Mouse (Mus musculus): ENCODE measurements at regions not wholly inside any gene's neighbourhood (a gene's known extent, or its start where the extent isn't known, plus 50 kb on each side); places are given as distances from the start of the nearest gene placed in this dataset.
"Not testable (repeated sequence)": the region's sequence is repeated elsewhere in the genome, so short reads cannot be mapped to it uniquely, and the experiment has no call there.

DNA sequence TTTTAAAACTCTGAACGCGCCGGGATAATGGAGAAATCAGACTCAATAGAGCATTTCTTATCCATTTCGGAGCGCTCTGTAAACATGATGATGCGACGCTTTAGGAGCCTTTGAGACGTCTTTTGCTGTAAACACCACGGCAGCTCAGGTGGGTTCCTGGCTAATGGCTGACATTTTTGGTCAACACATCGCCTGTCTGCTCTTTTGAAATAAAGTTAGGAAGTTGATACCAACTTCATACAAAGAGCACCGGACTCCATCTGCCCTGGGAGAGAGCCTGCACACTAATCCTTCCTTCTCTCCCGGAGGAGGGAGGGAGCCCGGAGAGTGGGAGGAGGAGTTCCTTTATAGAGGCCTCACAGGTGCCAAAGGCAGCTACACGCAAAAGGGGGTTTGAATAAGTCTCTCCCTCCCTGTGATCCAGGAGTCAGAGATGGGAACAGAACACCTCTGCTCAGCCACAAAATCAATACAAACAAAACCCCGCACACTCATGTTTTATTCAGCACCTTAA, 63.8 kb upstream of the Srsf6 start:
- ATAC-seq (no peak), DNase-seq (no peak)
- H3K9ac ChIP-seq, result no peak overlapping the region
- peak overlapping the region; percentile 48 for H3K4me2 ChIP-seq (ENCODE audit: low read depth)
- H3K9me3 ChIP-seq (ENCODE audit: low read length), result no peaks in the 10 kb centered on the region
- H3K4me1 ChIP-seq (ENCODE audit: insufficient read depth), result no peaks in the 10 kb centered on the region; the same call in 1 of the 2 replicates
- WGBS, result 1% methylated on average over 15 of the region's 15 CpGs
- no peaks in the 10 kb centered on the region for H3K36me3 ChIP-seq (ENCODE audit: insufficient read depth)
- peak overlapping the region; percentile 25; the same call in 1 of the 2 replicates for H3K4me3 ChIP-seq (ENCODE audit: low read depth, low read length)
- no peak for TF ChIP-seq CTCF (IDR thresholded peaks at IDR 0.05; ENCODE audit: low read depth)
- H3K27ac ChIP-seq (ENCODE audit: low read depth, low read length), result no peak overlapping the region
- peaks cover 8% of the 10 kb centered on the region; the same call in 1 of the 2 replicates for H3K27me3 ChIP-seq (ENCODE audit: insufficient read depth, low read length)

DNA sequence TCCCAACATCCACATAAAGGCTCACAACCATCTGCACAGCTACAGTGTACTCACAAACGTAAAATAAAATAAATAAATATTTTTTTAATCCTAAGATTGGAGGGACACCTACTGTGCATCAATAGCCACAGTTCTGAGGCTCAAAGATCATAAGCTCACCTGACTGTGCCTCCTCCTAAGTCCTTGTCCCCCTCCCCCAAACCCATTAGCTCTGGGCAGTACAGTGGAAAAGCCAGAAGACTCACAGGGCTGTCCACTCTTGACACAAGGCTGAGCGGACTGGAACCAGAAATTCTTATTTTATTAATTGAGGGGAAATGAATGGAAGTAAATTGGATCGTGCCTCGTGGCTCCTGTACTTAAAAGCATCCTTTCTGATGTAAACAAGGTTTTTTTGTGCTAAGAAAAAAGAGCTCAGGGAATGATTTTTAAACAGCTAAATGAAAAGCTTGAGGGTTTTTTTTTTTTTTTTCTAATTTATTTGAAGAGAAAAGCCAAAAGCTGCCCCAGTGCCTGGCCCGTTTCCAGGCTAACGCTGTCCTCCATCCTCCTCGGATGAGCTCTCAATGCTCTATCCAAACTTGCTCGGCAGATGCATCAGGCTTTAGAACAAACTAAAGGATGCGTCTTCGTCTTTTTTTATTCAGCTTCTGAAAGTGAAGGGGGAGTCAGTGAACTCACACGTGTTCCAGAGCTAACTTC, 64.6 kb upstream of the Srsf6 start:
- Histone ChIP-seq H3K27ac (ENCODE audit: low read depth, low read length) (no peak overlapping the region), H3K9me3 (ENCODE audit: low read length) (no peaks in the 10 kb centered on the region), H3K27me3 (ENCODE audit: insufficient read depth, low read length) (peaks cover 8% of the 10 kb centered on the region; the same call in 1 of the 2 replicates), H3K4me2 (ENCODE audit: low read depth) (peak overlapping the region; percentile 48), H3K4me1 (ENCODE audit: insufficient read depth) (no peaks in the 10 kb centered on the region; the same call in 1 of the 2 replicates), H3K4me3 (ENCODE audit: low read depth, low read length) (peak overlapping the region; percentile 25; the same call in 1 of the 2 replicates), H3K36me3 (ENCODE audit: insufficient read depth) (no peaks in the 10 kb centered on the region), H3K9ac (peak overlapping the region; percentile 6; the same call in 1 of the 2 replicates)
- DNase-seq (no peak), ATAC-seq (no peak)
- whole genome bisulfite sequencing, result 3% methylated on average over 11 of the region's 11 CpGs
- no peak for TF ChIP-seq CTCF (IDR thresholded peaks at IDR 0.05; ENCODE audit: low read depth)

DNA sequence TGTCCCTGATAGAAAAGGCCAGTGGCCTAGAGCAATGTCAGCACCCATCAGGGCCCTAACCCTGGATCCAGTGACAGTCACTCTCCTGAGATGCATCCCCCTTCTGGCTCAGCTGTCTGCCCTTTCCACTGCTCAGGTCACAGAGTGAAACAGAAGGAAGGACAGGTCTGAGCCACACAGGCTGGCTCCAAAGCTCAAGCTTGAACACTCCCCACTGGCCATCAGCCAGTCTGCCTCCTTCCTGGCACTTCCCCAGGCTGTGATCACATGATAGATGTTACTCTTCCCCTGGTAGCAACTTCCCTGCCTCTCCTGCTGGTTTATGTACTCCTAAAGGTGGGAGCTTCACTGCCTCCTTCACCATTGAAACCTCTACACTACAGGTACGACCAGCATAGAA, 66.8 kb upstream of the Srsf6 start:
- no peak for ATAC-seq
- Histone ChIP-seq H3K9ac (no peak overlapping the region), H3K27ac (ENCODE audit: low read depth, low read length) (no peak overlapping the region), H3K27me3 (ENCODE audit: insufficient read depth, low read length) (peaks cover 5% of the 10 kb centered on the region), H3K4me1 (ENCODE audit: insufficient read depth) (no peaks in the 10 kb centered on the region; the same call in 1 of the 2 replicates), H3K4me3 (ENCODE audit: low read depth, low read length) (no peak overlapping the region), H3K9me3 (ENCODE audit: low read length) (no peaks in the 10 kb centered on the region), H3K36me3 (ENCODE audit: insufficient read depth) (no peaks in the 10 kb centered on the region), H3K4me2 (ENCODE audit: low read depth) (no peak overlapping the region)
- TF ChIP-seq CTCF (IDR thresholded peaks at IDR 0.05; ENCODE audit: low read depth), result no peak
- WGBS, result 73% methylated on average over 1 of the region's 1 CpGs
- DNase-seq, result no peak

DNA sequence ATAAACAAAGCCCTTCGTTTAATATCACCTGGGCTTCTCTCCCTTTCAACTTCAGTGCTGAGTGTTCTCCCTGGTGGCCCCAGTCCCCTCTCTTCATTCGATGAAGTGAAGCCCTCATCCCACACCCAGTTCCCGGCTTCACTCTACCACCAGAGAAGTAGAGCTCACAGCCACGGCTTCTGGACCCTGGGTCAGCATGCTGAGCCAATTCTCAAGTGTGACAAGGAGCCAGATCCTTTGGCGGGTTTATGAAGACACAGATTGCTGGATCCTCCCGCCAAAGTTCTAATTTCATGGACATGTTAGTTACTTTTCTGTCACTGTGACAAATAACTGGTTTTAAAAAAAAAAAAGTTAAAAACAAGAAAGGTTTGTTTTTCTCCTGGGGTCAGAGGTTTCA, 76.7 kb upstream of the Srsf6 start:
- Histone ChIP-seq H3K27me3 (ENCODE audit: insufficient read depth, low read length) (no peaks in the 10 kb centered on the region), H3K9ac (no peak overlapping the region), H3K27ac (ENCODE audit: low read depth, low read length) (no peak overlapping the region), H3K36me3 (ENCODE audit: insufficient read depth) (no peaks in the 10 kb centered on the region), H3K4me2 (ENCODE audit: low read depth) (no peak overlapping the region), H3K9me3 (ENCODE audit: low read length) (peaks cover 4% of the 10 kb centered on the region; the same call in 1 of the 2 replicates), H3K4me1 (ENCODE audit: insufficient read depth) (no peaks in the 10 kb centered on the region), H3K4me3 (ENCODE audit: low read depth, low read length) (no peak overlapping the region)
- TF ChIP-seq CTCF (IDR thresholded peaks at IDR 0.05; ENCODE audit: low read depth), result no peak
- 70% methylated on average over 6 of the region's 6 CpGs for WGBS
- ATAC-seq (no peak), DNase-seq (no peak)

DNA sequence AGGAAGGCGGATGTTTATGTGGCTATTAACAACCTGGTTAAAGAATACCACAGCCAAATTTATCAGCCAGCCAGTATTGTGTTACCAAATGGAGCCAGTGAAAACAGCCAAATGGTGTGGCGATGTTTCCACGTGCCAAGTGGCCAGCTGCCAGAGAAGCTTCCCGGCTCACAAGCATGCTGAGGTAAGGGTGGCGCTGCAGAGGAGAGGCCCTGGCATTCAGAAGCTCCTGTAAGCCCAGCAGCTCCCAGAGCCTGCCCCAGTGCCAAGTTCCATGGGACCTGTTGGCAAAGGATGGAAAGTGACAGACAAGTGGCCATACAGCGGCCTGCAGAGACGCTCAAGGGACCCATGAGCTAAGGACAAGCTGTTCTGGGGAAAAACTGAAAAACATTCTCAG, 77.8 kb upstream of the Srsf6 start:
- Histone ChIP-seq H3K27me3 (ENCODE audit: insufficient read depth, low read length) (no peaks in the 10 kb centered on the region), H3K9me3 (ENCODE audit: low read length) (peaks cover 4% of the 10 kb centered on the region; the same call in 1 of the 2 replicates), H3K36me3 (ENCODE audit: insufficient read depth) (no peaks in the 10 kb centered on the region), H3K4me3 (ENCODE audit: low read depth, low read length) (no peak overlapping the region), H3K4me2 (ENCODE audit: low read depth) (no peak overlapping the region), H3K9ac (no peak overlapping the region), H3K4me1 (ENCODE audit: insufficient read depth) (no peaks in the 10 kb centered on the region), H3K27ac (ENCODE audit: low read depth, low read length) (no peak overlapping the region)
- ATAC-seq, result peak; percentile 34; the same call in 1 of the 2 replicates
- TF ChIP-seq CTCF (IDR thresholded peaks at IDR 0.05; ENCODE audit: low read depth), result peak; percentile 21; the same call in 1 of the 2 replicates
- peak; percentile 75 for DNase-seq
- WGBS, result 35% methylated on average over 7 of the region's 7 CpGs

DNA sequence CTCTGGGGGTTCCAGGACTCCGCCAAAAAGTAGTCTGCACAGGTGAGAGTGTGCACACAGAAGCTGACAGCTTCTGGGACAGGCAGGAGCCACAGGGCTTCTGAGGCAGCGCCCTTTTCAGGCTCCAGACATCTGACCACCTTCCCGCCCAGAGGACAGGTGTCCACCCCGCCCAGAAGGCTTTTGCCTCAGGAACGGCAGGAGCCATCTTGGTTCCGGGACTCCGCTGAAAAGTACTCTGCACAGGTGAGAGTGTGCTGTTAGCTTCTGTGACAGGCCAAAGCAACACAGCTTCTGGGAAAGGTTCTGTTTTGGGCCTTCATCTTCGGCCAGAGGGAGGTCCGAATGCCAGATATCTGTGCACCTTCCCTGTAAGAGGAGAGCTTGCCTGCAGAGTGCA, 89.6 kb upstream of the Srsf6 start:
- H3K36me3 ChIP-seq (ENCODE audit: insufficient read depth); H3K4me2 ChIP-seq (ENCODE audit: low read depth); H3K27ac ChIP-seq (ENCODE audit: low read depth, low read length); ATAC-seq; H3K27me3 ChIP-seq (ENCODE audit: insufficient read depth, low read length); DNase-seq; H3K4me3 ChIP-seq (ENCODE audit: low read depth, low read length); H3K4me1 ChIP-seq (ENCODE audit: insufficient read depth); H3K9me3 ChIP-seq (ENCODE audit: low read length); H3K9ac ChIP-seq: not testable (repeated sequence)
- 93% methylated on average over 9 of the region's 9 CpGs for WGBS

DNA sequence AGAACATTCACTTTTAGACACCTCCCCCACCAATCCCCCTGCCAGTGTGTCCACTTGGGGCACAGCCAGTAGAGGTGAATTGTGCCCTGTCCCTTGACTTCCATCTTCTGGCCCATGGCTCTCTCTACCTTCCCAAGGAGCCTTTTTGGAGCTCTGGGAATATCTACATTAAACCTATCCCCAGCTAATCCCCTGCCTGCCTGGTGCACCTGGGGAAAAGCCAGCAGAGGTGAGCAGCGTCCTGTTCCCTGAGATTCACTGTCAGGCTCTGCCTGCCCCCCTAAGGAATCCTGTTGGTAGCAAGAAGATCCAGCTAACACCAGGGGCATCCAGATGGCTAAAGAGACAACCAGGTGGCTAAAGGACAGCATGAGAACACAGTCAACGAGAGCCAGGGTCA, 93.6 kb upstream of the Srsf6 start:
- Histone ChIP-seq H3K9me3 (ENCODE audit: low read length) (no peaks in the 10 kb centered on the region), H3K9ac (no peak overlapping the region), H3K27ac (ENCODE audit: low read depth, low read length) (no peak overlapping the region), H3K27me3 (ENCODE audit: insufficient read depth, low read length) (no peaks in the 10 kb centered on the region; the same call in 1 of the 2 replicates), H3K4me2 (ENCODE audit: low read depth) (no peak overlapping the region), H3K4me3 (ENCODE audit: low read depth, low read length) (no peak overlapping the region), H3K4me1 (ENCODE audit: insufficient read depth) (no peaks in the 10 kb centered on the region), H3K36me3 (ENCODE audit: insufficient read depth) (no peaks in the 10 kb centered on the region)
- 55% methylated on average over 2 of the region's 2 CpGs for WGBS
- DNase-seq, result no peak
- ATAC-seq, result no peak
- no peak for TF ChIP-seq CTCF (IDR thresholded peaks at IDR 0.05; ENCODE audit: low read depth)

Measured in forebrain, postnatal 0 days (tissue).